Mouse (Mus musculus) bone marrow, adult 2 months (tissue): ENCODE results near the gene Mok.

ENCODE experiments used
- CTCF ChIP-seq: fragments of 200-500 bp; IDR thresholded peaks from 2 replicates; pipeline ENCODE4 v1.5.1; 2011; ENCODE audit warnings: low read length, control low read depth; ENCODE audit not compliant: control insufficient read depth, insufficient read depth
- POLR2A ChIP-seq: fragments of 200-500 bp; IDR thresholded peaks from 2 replicates; pipeline ENCODE4 v1.6.1; 2011; ENCODE audit warnings: low read depth, mild to moderate bottlenecking, control low read depth, low read length, borderline replicate concordance; ENCODE audit not compliant: control insufficient read depth

DNA sequence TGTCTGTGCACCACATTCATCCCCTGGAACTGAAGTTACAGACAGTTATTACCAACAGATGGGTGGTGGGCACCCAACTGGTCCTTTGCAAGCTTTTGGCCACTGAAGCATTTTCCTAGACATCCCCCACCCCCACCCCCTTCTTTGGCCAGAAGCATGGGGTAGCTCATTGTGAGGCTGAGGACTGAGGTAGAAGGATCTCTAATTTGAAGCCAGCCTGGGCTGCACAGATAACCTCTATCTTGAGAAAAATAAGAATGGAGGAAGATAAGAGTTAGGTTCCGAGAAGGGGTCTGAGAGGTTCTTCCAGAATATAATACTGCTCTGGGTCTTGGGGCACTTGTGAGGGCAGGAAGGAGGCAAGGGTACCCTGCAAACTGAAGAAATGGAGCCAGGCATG, 58.5 kb downstream of the Mok start:
- TF ChIP-seq CTCF (no peak), POLR2A (no peak)
